Mouse (Mus musculus) liver, adult 2 months (tissue): ENCODE data around the gene Dock1.

ENCODE experiments used
- CTCF ChIP-seq: fragments of 200-500 bp; IDR thresholded peaks from 2 replicates; pipeline ENCODE4 v1.5.1; 2011; ENCODE audit warnings: low read depth, low read length, control low read depth
- POLR2A ChIP-seq: fragments of 200-500 bp; IDR thresholded peaks from 2 replicates; pipeline ENCODE4 v1.6.1; 2011; ENCODE audit warnings: low read length, control low read depth; ENCODE audit not compliant: insufficient read depth; ENCODE audit errors: extremely low read depth

GRCm38 (mm10) chr7:135169936-135170335 is 499.5 kb downstream of the Dock1 start:
- TF ChIP-seq CTCF, result no peak
- TF ChIP-seq POLR2A, result no peak
